22 mouse cellular contexts compared by ENCODE assay signal in genomic region chr11:23805716-23806115, GRCm38 (mm10). TPM values are rescaled to one million over a fixed set of nuclear protein-coding genes. Genes with fewer than 3 reads are reported as not detected.
DNase-seq lines count a peak whose midpoint lies in the region; ATAC-seq lines count a peak whose summit lies in the region.
"Had no signal": no experiment of that assay in that cellular context is flagged by ENCODE, and none has a peak within 500 bp of the region (broad histone marks: within the 10 kb centered on the region; RNA-seq: fewer than 3 reads in every experiment).

No protein-coding gene starts in this region.

- H3K9ac ChIP-seq in hindbrain, embryonic 13.5 days, result no peak overlapping the region
- H3K9ac ChIP-seq: embryonic facial prominence, embryonic 15.5 days; heart, embryonic 15.5 days had no signal

- 62% methylated on average over 3 of the region's 3 CpGs for WGBS in embryonic facial prominence, embryonic 10.5 days
- 67% methylated on average over 3 of the region's 3 CpGs for WGBS in hindbrain, embryonic 13.5 days

- intact Hi-C loops in heart, postnatal 10 days (cut with DNase I), result no loop called here

- H3K36me3 ChIP-seq in embryonic facial prominence, embryonic 10.5 days (replicated peaks), result no peaks in the 10 kb centered on the region
- H3K36me3 ChIP-seq in hindbrain, embryonic 13.5 days, result no peaks in the 10 kb centered on the region
- H3K36me3 ChIP-seq: embryonic facial prominence, embryonic 15.5 days; forebrain, embryonic 10.5 days; heart, embryonic 15.5 days had no signal

- peak; percentile 99 for ATAC-seq in granulocyte monocyte progenitor cell, adult 5-6 weeks (replicated peaks; ENCODE audit: poor library complexity, severe bottlenecking)
- ATAC-seq in monocyte, adult 5-6 weeks (replicated peaks; ENCODE audit: insufficient number of reproducible peaks, low FRiP score, low TSS enrichment, poor library complexity, severe bottlenecking), result peak; percentile 88
- ATAC-seq in hindbrain, embryonic 13.5 days (ENCODE audit: low FRiP score), result no peak
- ATAC-seq: forebrain, embryonic 14.5 days; hindbrain, embryonic 16.5 days; inflammation-experienced regulatory T-cells, adult 6 months had no signal

- no peaks in the 10 kb centered on the region for H3K27me3 ChIP-seq in embryonic facial prominence, embryonic 10.5 days (replicated peaks; ENCODE audit: low read depth, poor library complexity, severe bottlenecking)
- H3K27me3 ChIP-seq in hindbrain, embryonic 13.5 days, result no peaks in the 10 kb centered on the region
- H3K27me3 ChIP-seq: embryonic facial prominence, embryonic 15.5 days; heart, embryonic 15.5 days had no signal

- peak; percentile 85 for DNase-seq in heart, adult 11 months
- DNase-seq in heart, postnatal 10 days, result no peak
- DNase-seq in ES-CJ7 (ENCODE audit: low read depth, low spot score), result peak; percentile 31
- no peak for DNase-seq in cerebellum, adult 8-10 months
- no peak for DNase-seq in embryonic facial prominence, embryonic 10.5 days (ENCODE audit: low spot score)
- DNase-seq: adrenal gland, postnatal 10 days; cerebellum, adult 11-12 months; cerebellum, adult 9-11 months; cerebellum, postnatal 36 days; gastrocnemius, postnatal 36 days; heart, adult 2 months had no signal

- H3K27ac ChIP-seq in embryonic facial prominence, embryonic 10.5 days (replicated peaks), result no peak overlapping the region
- H3K27ac ChIP-seq in hindbrain, embryonic 13.5 days, result no peak overlapping the region
- H3K27ac ChIP-seq: embryonic facial prominence, embryonic 15.5 days; forebrain, embryonic 10.5 days; heart, adult 2 months; heart, embryonic 15.5 days had no signal

- H3K4me2 ChIP-seq in hindbrain, embryonic 13.5 days, result no peak overlapping the region
- H3K4me2 ChIP-seq: embryonic facial prominence, embryonic 15.5 days; heart, embryonic 11.5 days; heart, embryonic 15.5 days had no signal

- H3K4me1 ChIP-seq in embryonic facial prominence, embryonic 10.5 days, result no peaks in the 10 kb centered on the region
- no peaks in the 10 kb centered on the region for H3K4me1 ChIP-seq in hindbrain, embryonic 13.5 days (replicated peaks)
- H3K4me1 ChIP-seq: embryonic facial prominence, embryonic 15.5 days; forebrain, embryonic 10.5 days; heart, embryonic 15.5 days had no signal

- H3K9me3 ChIP-seq in embryonic facial prominence, embryonic 10.5 days, result no peaks in the 10 kb centered on the region
- no peaks in the 10 kb centered on the region for H3K9me3 ChIP-seq in hindbrain, embryonic 13.5 days
- H3K9me3 ChIP-seq: embryonic facial prominence, embryonic 15.5 days; forebrain, embryonic 10.5 days; heart, embryonic 15.5 days had no signal

- no peak overlapping the region for H3K4me3 ChIP-seq in embryonic facial prominence, embryonic 10.5 days
- no peak overlapping the region for H3K4me3 ChIP-seq in hindbrain, embryonic 13.5 days
- H3K4me3 ChIP-seq: embryonic facial prominence, embryonic 15.5 days; erythroblast, embryonic 14.5 days; forebrain, embryonic 10.5 days; heart, adult 2 months; heart, embryonic 15.5 days had no signal

RNA-seq across cellular contexts. Expression of gene Rel, which starts 34.9 kb away (rescaled TPM):
- total RNA-seq in heart, postnatal 10 days (2021), result 10 to 100 TPM in 1 of 2 experiments, 1 to 10 TPM in 1; 9.5 to 10.3 TPM
- 15.1 and 18.5 TPM in 2 replicates for total RNA-seq in granulocyte monocyte progenitor cell, adult 5-6 weeks (2014; fragmentation: Nextera tagmentation)
- total RNA-seq in granulocyte monocyte progenitor cell, adult 5-6 weeks (2017), result 9.8 and 10.0 TPM in 2 replicates
- total RNA-seq in monocyte, adult 5-6 weeks (2017), result 66.8 to 77.1 TPM (median 69.6 TPM) in 3 replicates
- polyA plus RNA-seq in embryonic facial prominence, embryonic 10.5 days (2016; fragmentation: Nextera tagmentation; extraction: Ambion mirVana), result 0.79 and 0.91 TPM in 2 replicates
- 0.43 and 0.54 TPM in 2 replicates for polyA plus RNA-seq in hindbrain, embryonic 13.5 days (2015; fragmentation: Nextera tagmentation; extraction: Ambion mirVana)

Comparison
In these comparisons a context has a peak if more than half of its experiments do, and no peak if none do; other contexts are left out.
1. DNase-seq: peak in heart, adult 11 months (single experiment) and ES-CJ7 (single experiment); none in heart, postnatal 10 days (0 of 2), cerebellum, adult 8-10 months (single experiment) and embryonic facial prominence, embryonic 10.5 days (single experiment).